Mouse (Mus musculus): ENCODE results near the gene Slit1.

- TF ChIP-seq CTCF (IDR thresholded peaks at IDR 0.05; ENCODE audit: borderline replicate concordance, control insufficient read depth, extremely low read depth, insufficient read depth, low read length, poor library complexity) (no peak), POLR2A (IDR thresholded peaks at IDR 0.05; ENCODE audit: control insufficient read depth, extremely low read depth, insufficient read depth, low read length, poor library complexity) (no peak)
These were observed 49.7 kb downstream of the Slit1 start for GRCm38 (mm10) chr19:41693727-41694126.
